In genomic region chr7:80373352-80373751, GRCm38 (mm10) we compare ENCODE assay signal across 1 mouse cellular context.
A peak's percentile ranks its signal among the peaks of the same experiment; 100 is the strongest.
TF ChIP-seq lines count a peak whose summit lies in the region.

No protein-coding gene starts in this region.

TF ChIP-seq in CH12.LX, 34 proteins besides CTCF, POLR2A, EP300 and RAD21:
- TF ChIP-seq ETS1 (conservative IDR thresholded peaks at IDR 0.05; ENCODE audit: low read depth, low read length) (no peak), USF2 (conservative IDR thresholded peaks at IDR 0.05; ENCODE audit: low read depth, low read length) (no peak), SMC3 (IDR thresholded peaks at IDR 0.05; ENCODE audit: low read depth, low read length) (no peak), HCFC1 (IDR thresholded peaks at IDR 0.05; ENCODE audit: low read depth, low read length) (no peak), MXI1 (IDR thresholded peaks at IDR 0.05; ENCODE audit: low read depth, low read length) (no peak), CHD2 (IDR thresholded peaks at IDR 0.05; ENCODE audit: low read length) (no peak), ELF1 (IDR thresholded peaks at IDR 0.05; ENCODE audit: low read depth, low read length) (no peak), ZKSCAN1 (IDR thresholded peaks at IDR 0.05; ENCODE audit: borderline replicate concordance, low read depth, low read length) (no peak), CHD1 (IDR thresholded peaks at IDR 0.05; ENCODE audit: low read depth, low read length) (no peak), IRF4 (IDR thresholded peaks at IDR 0.05; ENCODE audit: low read depth, low read length) (0 out of 2 replicates have a peak, but pooled peaks have one; percentile 18), ZNF384 (IDR thresholded peaks at IDR 0.05; ENCODE audit: low read depth, low read length) (peak; percentile 56), E2F4 (IDR thresholded peaks at IDR 0.05; ENCODE audit: insufficient replicate concordance, low read depth, low read length) (no peak), NELFE (IDR thresholded peaks at IDR 0.05; ENCODE audit: low read depth, low read length) (no peak), JUND (conservative IDR thresholded peaks at IDR 0.05; ENCODE audit: low read depth, low read length) (no peak)
